Mouse (Mus musculus) c-Kit-positive CD71-positive TER-119-negative erythroid progenitor cells, embryonic 14.5 days (primary cell): ENCODE data around the gene Hist4h4.

ENCODE experiments used
- DNase-seq: peaks from one replicate; pipeline ENCODE4 v3.0.0-alpha.2; 2013; ENCODE audit warnings: low read depth

Gene Hist4h4

GRCm38 (mm10) chr6:136782146-136782545 is 22.1 kb downstream of the Hist4h4 start:
- DNase-seq = no peak

DNA sequence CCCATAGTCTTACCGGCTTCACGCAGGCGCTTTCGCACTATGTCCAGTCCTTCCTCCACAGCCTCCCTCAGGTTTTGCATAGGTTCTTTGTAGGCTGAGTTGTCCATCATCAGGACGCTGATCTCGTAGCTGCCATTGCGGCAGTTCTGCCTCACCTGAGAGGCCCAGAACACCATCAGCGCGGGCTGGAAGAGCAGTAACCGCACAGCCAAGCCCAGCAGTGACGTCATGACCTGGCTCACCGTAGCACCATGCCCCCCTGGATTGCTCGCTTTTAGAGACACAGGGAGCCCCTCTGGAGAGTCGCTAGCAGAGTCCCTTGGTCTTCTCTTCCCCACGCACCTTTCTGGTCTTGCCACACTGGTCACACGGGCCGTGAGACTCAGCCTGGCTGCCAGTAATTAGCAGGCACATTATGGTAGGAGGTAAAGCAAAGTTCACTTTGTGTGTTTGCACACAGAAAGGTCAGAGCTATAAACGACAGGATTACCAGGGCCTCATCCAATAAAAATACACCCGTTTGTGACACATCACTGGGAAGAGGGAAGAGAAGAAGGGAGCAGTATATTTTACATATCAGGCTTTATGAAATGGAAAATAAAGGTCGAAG is 22.7 kb downstream of the Hist4h4 start, which contains the start of gene Gucy2c:
Gene Gucy2c (minus strand): TSS at position 389 of the 610 bp plus-strand sequence.
- no peak for DNase-seq

DNA sequence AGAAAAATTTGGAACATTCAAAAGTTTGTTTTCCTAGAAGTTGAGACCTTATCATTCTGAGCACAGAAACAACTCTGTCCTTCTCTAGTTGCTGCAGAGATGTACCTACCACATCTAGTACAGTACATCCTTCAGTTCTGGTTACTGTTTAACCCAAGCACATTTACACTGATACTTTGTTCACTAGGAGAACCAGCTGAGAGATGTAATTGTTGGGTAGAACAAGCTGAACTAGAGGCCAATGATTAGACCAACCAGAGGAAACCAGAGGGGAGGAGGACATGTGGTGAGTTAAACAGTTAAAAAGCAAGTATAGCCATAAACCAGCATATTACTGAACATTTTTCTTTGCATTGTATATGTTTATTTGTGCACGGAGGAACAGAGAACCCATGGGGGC is 27.8 kb downstream of the Hist4h4 start:
- DNase-seq = no peak

DNA sequence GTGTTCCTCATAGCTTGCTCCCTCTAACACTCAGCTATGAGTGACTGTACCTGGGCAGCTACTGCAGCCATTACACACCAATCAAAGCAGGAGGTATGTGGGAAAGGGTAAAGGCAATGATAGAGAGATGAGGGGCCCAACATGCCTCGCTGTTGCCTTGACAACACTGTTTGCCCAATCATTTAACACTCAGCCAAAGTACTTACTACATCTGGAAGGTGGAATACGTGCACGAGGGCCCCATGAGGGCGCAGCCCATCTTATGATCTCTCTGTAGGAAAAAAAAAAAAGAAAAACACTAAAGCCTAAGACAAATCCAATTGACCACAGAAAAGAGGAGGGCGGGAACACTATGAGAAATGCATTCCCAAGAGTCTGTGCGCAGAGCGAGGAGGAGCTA is 34.4 kb downstream of the Hist4h4 start:
- DNase-seq = no peak

DNA sequence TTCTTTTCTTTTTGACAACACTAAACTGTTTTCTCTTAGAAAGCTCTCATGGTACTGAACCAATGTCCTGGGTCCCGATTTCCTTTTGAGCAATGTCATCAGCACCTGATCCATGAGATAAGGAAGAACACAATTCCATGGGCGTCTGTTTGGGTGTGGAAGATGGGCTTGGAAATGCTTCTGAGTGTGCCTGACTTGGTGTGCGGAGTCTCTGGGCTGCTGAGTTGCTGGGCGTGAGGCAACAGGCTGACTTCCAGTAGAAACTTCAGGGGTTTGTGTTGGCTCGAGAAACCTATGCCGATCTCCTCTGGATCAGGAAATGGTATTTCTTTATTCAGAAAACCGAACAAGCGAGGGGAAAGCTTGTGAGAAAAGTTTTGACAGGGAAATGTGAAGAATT is 35.1 kb downstream of the Hist4h4 start:
- DNase-seq = no peak

DNA sequence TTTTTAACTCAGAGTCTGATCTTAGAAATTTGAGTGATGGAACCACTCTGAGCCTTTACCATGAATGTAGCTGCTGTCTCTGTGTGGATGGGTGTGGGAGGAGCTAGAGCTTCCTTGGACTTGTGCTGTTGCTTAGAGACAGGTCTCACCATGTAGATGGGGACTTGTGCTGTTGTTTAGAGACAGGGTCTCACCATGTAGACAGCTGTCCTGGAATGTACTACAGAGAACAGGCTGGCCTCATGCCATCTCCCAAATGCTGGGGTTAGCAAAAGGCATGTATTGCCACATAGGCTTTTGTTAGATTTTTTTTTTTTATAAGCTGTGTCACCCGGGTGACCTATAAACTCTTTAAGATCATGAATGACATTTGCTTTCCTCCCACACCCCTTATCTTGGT is 40.3 kb downstream of the Hist4h4 start:
- DNase-seq = no peak
